Mouse (Mus musculus): ENCODE results near the gene Rasl11a. TPM values are rescaled to one million over a fixed set of nuclear protein-coding genes. Genes with fewer than 3 reads are reported as not detected.

Gene Rasl11a
- 53.0 and 58.0 TPM in 2 replicates for polyA plus RNA-seq (2014; fragmentation: Nextera tagmentation; extraction: Ambion mirVana)

- no peaks in the 10 kb centered on the region for H3K27me3 ChIP-seq (ENCODE audit: control insufficient read depth, insufficient read depth, low read length)
- H3K4me2 ChIP-seq (replicated peaks; ENCODE audit: low read depth, low read length): peak within 1 kb of the TSS; percentile 91
- 0% methylated on average over 40 of the region's 40 CpGs for WGBS
These were observed at the start of gene Rasl11a for GRCm38 (mm10) chr5:146844945-146845365. Gene Rasl11a (plus strand): TSS chr5:146845071.

GRCm38 (mm10) chr5:146795728-146796127 is 49.1 kb upstream of the Rasl11a start:
- ATAC-seq (ENCODE audit: low FRiP score, low TSS enrichment): no peak
- H3K9me3 ChIP-seq (ENCODE audit: control insufficient read depth, low read length): no peaks in the 10 kb centered on the region
- H3K27ac ChIP-seq (ENCODE audit: low read depth, low read length): no peak overlapping the region
- no peak overlapping the region for H3K9ac ChIP-seq (ENCODE audit: low read depth, low read length)
- H3K4me1 ChIP-seq (ENCODE audit: control insufficient read depth, insufficient read depth, low read length): peaks cover 23% of the 10 kb centered on the region
- H3K4me3 ChIP-seq (ENCODE audit: low read length): no peak overlapping the region
- no peaks in the 10 kb centered on the region for H3K27me3 ChIP-seq (ENCODE audit: control insufficient read depth, insufficient read depth, low read length)
- WGBS: 77% methylated on average over 13 of the region's 13 CpGs
- H3K36me3 ChIP-seq (ENCODE audit: control insufficient read depth, insufficient read depth, low read length): no peaks in the 10 kb centered on the region
- no peak overlapping the region for H3K4me2 ChIP-seq (replicated peaks; ENCODE audit: low read depth, low read length)

More at GRCm38 (mm10) chr5:146844945-146845365, at the start of gene Rasl11a:
- peak; percentile 88 for ATAC-seq (ENCODE audit: low FRiP score, low TSS enrichment)
- H3K36me3 ChIP-seq (ENCODE audit: control insufficient read depth, insufficient read depth, low read length): no peaks in the 10 kb centered on the region
- H3K4me1 ChIP-seq (ENCODE audit: control insufficient read depth, insufficient read depth, low read length): peaks cover 21% of the 10 kb centered on the region
- no peaks in the 10 kb centered on the region for H3K9me3 ChIP-seq (ENCODE audit: control insufficient read depth, low read length)
- H3K27ac ChIP-seq (ENCODE audit: low read depth, low read length): peak within 1 kb of the TSS; percentile 73
- H3K9ac ChIP-seq (ENCODE audit: low read depth, low read length): peak within 1 kb of the TSS; percentile 73
- peak within 1 kb of the TSS; percentile 79 for H3K4me3 ChIP-seq (ENCODE audit: low read length)

GRCm38 (mm10) chr5:146798031-146798430 is 46.8 kb upstream of the Rasl11a start:
- ATAC-seq (ENCODE audit: low FRiP score, low TSS enrichment): no peak
- no peak overlapping the region for H3K27ac ChIP-seq (ENCODE audit: low read depth, low read length)
- peaks cover 5% of the 10 kb centered on the region; the same call in 1 of the 2 replicates for H3K9me3 ChIP-seq (ENCODE audit: control insufficient read depth, low read length)
- H3K27me3 ChIP-seq (ENCODE audit: control insufficient read depth, insufficient read depth, low read length): no peaks in the 10 kb centered on the region
- 60% methylated on average over 9 of the region's 9 CpGs for WGBS
- H3K4me1 ChIP-seq (ENCODE audit: control insufficient read depth, insufficient read depth, low read length): peaks cover 6% of the 10 kb centered on the region
- H3K4me3 ChIP-seq (ENCODE audit: low read length): no peak overlapping the region
- no peak overlapping the region for H3K9ac ChIP-seq (ENCODE audit: low read depth, low read length)
- no peaks in the 10 kb centered on the region for H3K36me3 ChIP-seq (ENCODE audit: control insufficient read depth, insufficient read depth, low read length)
- no peak overlapping the region for H3K4me2 ChIP-seq (replicated peaks; ENCODE audit: low read depth, low read length)

DNA sequence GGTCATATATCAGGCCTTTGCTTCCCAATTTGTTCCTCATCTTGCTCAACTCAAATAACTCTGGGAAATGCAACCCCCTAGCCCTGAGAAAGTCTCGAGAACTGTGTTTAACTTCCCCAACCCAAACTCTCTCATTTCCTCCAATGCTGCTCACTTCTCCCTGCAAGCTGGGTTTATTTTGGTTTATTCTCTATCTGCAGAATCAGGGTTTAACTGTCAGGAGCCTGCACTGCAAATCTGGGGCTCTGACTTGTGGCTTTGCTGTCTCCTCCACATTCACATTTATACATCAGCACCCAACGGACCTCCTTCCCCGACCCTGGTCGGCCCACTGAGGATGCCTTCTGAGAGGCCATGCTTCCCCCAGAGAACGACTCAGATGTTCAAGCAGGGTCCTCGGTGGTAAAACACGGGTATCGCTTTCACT is 38.9 kb upstream of the Rasl11a start:
- H3K27me3 ChIP-seq (ENCODE audit: control insufficient read depth, insufficient read depth, low read length): no peaks in the 10 kb centered on the region
- WGBS: 54% methylated on average over 8 of the region's 8 CpGs
- H3K36me3 ChIP-seq (ENCODE audit: control insufficient read depth, insufficient read depth, low read length): no peaks in the 10 kb centered on the region
- no peak overlapping the region; the same call in 1 of the 2 replicates for H3K27ac ChIP-seq (ENCODE audit: low read depth, low read length)
- no peak overlapping the region for H3K9ac ChIP-seq (ENCODE audit: low read depth, low read length)
- H3K9me3 ChIP-seq (ENCODE audit: control insufficient read depth, low read length): peaks cover 5% of the 10 kb centered on the region; the same call in 1 of the 2 replicates
- ATAC-seq (ENCODE audit: low FRiP score, low TSS enrichment): no peak
- H3K4me1 ChIP-seq (ENCODE audit: control insufficient read depth, insufficient read depth, low read length): no peaks in the 10 kb centered on the region
- no peak overlapping the region for H3K4me2 ChIP-seq (replicated peaks; ENCODE audit: low read depth, low read length)
- no peak overlapping the region for H3K4me3 ChIP-seq (ENCODE audit: low read length)

DNA sequence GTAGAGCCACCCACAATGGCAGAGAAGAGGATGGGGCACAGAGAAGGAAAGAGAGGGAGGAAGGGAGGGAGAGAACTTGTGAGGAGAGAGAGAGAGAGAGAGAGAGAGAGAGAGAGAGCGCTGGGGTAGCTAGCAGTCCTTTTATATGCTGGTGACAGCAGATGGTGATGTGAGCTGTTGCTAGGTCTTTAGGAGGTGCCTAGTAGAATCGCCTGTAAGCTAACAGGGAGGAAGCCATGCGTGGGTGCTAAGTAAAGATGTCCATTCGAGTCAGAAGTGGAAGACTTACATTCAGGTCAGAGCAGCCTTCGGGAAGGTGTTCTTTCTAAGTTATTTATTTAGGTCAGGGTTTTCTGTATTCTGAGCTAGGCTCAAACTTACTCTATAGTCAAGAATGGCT is 34.9 kb upstream of the Rasl11a start:
- no peak for ATAC-seq (ENCODE audit: low FRiP score, low TSS enrichment)
- no peaks in the 10 kb centered on the region for H3K27me3 ChIP-seq (ENCODE audit: control insufficient read depth, insufficient read depth, low read length)
- H3K4me3 ChIP-seq (ENCODE audit: low read length): no peak overlapping the region
- no peak overlapping the region for H3K4me2 ChIP-seq (replicated peaks; ENCODE audit: low read depth, low read length)
- no peak overlapping the region for H3K27ac ChIP-seq (ENCODE audit: low read depth, low read length)
- 66% methylated on average over 5 of the region's 5 CpGs for WGBS
- no peaks in the 10 kb centered on the region for H3K36me3 ChIP-seq (ENCODE audit: control insufficient read depth, insufficient read depth, low read length)
- no peak overlapping the region for H3K9ac ChIP-seq (ENCODE audit: low read depth, low read length)
- H3K9me3 ChIP-seq (ENCODE audit: control insufficient read depth, low read length): no peaks in the 10 kb centered on the region
- H3K4me1 ChIP-seq (ENCODE audit: control insufficient read depth, insufficient read depth, low read length): no peaks in the 10 kb centered on the region

- H3K4me3 ChIP-seq (ENCODE audit: low read length): no peak overlapping the region
- no peak overlapping the region for H3K27ac ChIP-seq (ENCODE audit: low read depth, low read length)
- H3K4me1 ChIP-seq (ENCODE audit: control insufficient read depth, insufficient read depth, low read length): no peaks in the 10 kb centered on the region
- no peaks in the 10 kb centered on the region for H3K9me3 ChIP-seq (ENCODE audit: control insufficient read depth, low read length)
- ATAC-seq (ENCODE audit: low FRiP score, low TSS enrichment): no peak
- H3K27me3 ChIP-seq (ENCODE audit: control insufficient read depth, insufficient read depth, low read length): no peaks in the 10 kb centered on the region
- no peak overlapping the region for H3K4me2 ChIP-seq (replicated peaks; ENCODE audit: low read depth, low read length)
- H3K9ac ChIP-seq (ENCODE audit: low read depth, low read length): no peak overlapping the region
- H3K36me3 ChIP-seq (ENCODE audit: control insufficient read depth, insufficient read depth, low read length): no peaks in the 10 kb centered on the region
- 89% methylated on average over 5 of the region's 5 CpGs for WGBS
These were observed 32.0 kb upstream of the Rasl11a start for GRCm38 (mm10) chr5:146812866-146813265.

DNA sequence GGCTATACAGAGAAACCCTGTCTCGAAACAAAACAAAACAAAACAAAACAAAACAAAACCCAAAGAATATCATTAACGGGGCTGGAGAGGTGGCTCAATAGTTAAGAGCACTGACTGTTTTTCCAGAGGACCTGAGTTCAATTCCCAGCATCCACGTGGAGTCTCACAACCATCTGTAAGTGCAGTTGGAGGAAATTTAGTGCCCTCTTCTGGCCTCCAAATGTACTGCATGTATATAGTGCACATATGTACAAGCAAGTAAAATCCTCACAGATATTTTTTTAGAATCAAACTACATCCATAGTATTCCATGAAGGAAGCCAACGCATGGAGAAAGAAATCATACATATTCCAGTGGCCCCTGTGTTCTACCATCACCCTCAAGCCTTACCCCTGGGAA is 31.4 kb upstream of the Rasl11a start:
- Histone ChIP-seq H3K36me3 (ENCODE audit: control insufficient read depth, insufficient read depth, low read length) (no peaks in the 10 kb centered on the region), H3K9ac (ENCODE audit: low read depth, low read length) (no peak overlapping the region), H3K4me2 (replicated peaks; ENCODE audit: low read depth, low read length) (no peak overlapping the region), H3K9me3 (ENCODE audit: control insufficient read depth, low read length) (no peaks in the 10 kb centered on the region), H3K27ac (ENCODE audit: low read depth, low read length) (no peak overlapping the region), H3K27me3 (ENCODE audit: control insufficient read depth, insufficient read depth, low read length) (no peaks in the 10 kb centered on the region), H3K4me3 (ENCODE audit: low read length) (no peak overlapping the region), H3K4me1 (ENCODE audit: control insufficient read depth, insufficient read depth, low read length) (no peaks in the 10 kb centered on the region)
- WGBS: 93% methylated on average over 4 of the region's 4 CpGs
- ATAC-seq (ENCODE audit: low FRiP score, low TSS enrichment): no peak

GRCm38 (mm10) chr5:146815394-146815793 is 29.5 kb upstream of the Rasl11a start:
- no peaks in the 10 kb centered on the region for H3K27me3 ChIP-seq (ENCODE audit: control insufficient read depth, insufficient read depth, low read length)
- no peak overlapping the region for H3K9ac ChIP-seq (ENCODE audit: low read depth, low read length)
- 72% methylated on average over 4 of the region's 4 CpGs for WGBS

DNA sequence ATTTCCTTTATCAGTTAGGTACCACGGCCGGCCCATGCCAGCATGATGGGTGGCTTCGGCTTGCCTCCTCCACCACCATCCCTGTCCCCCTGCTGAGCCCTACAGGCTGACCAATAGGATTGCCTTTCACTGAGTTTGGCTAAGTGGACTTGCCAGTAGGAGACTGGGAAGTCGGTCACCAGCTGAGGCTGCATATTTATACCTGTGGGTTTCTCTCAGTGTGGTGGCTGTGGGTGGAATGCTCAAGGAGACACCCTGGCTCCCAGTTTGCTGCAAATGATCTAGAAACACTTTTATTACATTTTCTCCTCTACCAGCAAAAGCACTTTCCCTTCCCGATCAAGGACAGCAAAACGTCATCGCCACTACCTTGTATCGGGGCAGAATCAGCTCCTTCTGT is 27.3 kb upstream of the Rasl11a start:
- H3K36me3 ChIP-seq (ENCODE audit: control insufficient read depth, insufficient read depth, low read length): no peaks in the 10 kb centered on the region
- H3K9me3 ChIP-seq (ENCODE audit: control insufficient read depth, low read length): no peaks in the 10 kb centered on the region
- H3K27ac ChIP-seq (ENCODE audit: low read depth, low read length): no peak overlapping the region
- no peak overlapping the region for H3K4me3 ChIP-seq (ENCODE audit: low read length)
- no peak for ATAC-seq (ENCODE audit: low FRiP score, low TSS enrichment)
- no peak overlapping the region for H3K9ac ChIP-seq (ENCODE audit: low read depth, low read length)
- 92% methylated on average over 8 of the region's 8 CpGs for WGBS
- no peaks in the 10 kb centered on the region for H3K27me3 ChIP-seq (ENCODE audit: control insufficient read depth, insufficient read depth, low read length)
- no peak overlapping the region for H3K4me2 ChIP-seq (replicated peaks; ENCODE audit: low read depth, low read length)
- no peaks in the 10 kb centered on the region for H3K4me1 ChIP-seq (ENCODE audit: control insufficient read depth, insufficient read depth, low read length)

More at GRCm38 (mm10) chr5:146815394-146815793, 29.5 kb upstream of the Rasl11a start:
- no peaks in the 10 kb centered on the region for H3K9me3 ChIP-seq (ENCODE audit: control insufficient read depth, low read length)
- no peak overlapping the region for H3K4me2 ChIP-seq (replicated peaks; ENCODE audit: low read depth, low read length)
- no peak overlapping the region for H3K27ac ChIP-seq (ENCODE audit: low read depth, low read length)
- no peaks in the 10 kb centered on the region for H3K36me3 ChIP-seq (ENCODE audit: control insufficient read depth, insufficient read depth, low read length)
- H3K4me3 ChIP-seq (ENCODE audit: low read length): no peak overlapping the region
- no peaks in the 10 kb centered on the region for H3K4me1 ChIP-seq (ENCODE audit: control insufficient read depth, insufficient read depth, low read length)
- no peak for ATAC-seq (ENCODE audit: low FRiP score, low TSS enrichment)
